Mouse (Mus musculus): Measurements from ENCODE around the gene Cldn14. TPM values are rescaled to one million over a fixed set of nuclear protein-coding genes. Genes with fewer than 3 reads are reported as not detected.

Gene Cldn14
- polyA plus RNA-seq, 1 experiment: 4.1 TPM

DNA sequence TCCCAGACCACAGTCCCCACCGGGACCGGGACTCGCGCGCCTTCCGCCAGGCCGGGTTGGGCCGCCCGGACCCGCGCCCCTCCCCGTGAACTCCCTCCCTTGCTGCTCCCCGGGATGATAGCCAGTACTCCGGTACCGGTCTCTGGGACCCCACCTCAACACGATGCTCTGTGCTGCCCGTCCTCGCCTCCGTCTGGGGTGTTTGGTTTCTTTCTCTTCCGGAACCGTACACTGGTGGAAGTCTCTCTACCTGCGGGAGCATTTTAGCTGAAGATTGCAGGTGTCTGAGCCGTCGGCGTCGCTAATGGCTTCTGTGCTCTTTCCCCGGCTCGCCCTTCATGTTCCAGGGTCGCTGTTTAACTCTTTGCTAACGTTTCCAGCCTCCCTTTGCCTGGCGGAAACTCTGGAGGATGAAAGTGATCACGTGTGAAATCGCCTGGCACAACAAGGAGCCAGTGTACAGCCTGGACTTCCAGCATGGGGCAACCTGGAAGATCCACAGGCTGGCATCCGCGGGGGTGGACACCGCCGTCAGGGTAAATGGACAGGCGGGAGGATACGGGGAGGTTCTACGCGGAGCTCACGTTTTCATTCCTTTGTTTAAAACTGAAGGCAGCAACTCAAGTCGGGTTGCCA is 124.4 kb downstream of the Cldn14 start:
- no peaks in the 10 kb centered on the region for H3K4me1 ChIP-seq (ENCODE audit: control insufficient read depth, insufficient read depth, low read length)
- peak overlapping the region; percentile 46 for H3K4me3 ChIP-seq (ENCODE audit: insufficient read depth, low read length)
- no peak overlapping the region for H3K27ac ChIP-seq (ENCODE audit: insufficient read depth, low read length)
- TF ChIP-seq POLR2A (IDR thresholded peaks at IDR 0.05; ENCODE audit: extremely low read depth, insufficient read depth, low read length): no peak
- no peak for TF ChIP-seq CTCF (IDR thresholded peaks at IDR 0.05; ENCODE audit: extremely low read depth, insufficient read depth, low read length)

DNA sequence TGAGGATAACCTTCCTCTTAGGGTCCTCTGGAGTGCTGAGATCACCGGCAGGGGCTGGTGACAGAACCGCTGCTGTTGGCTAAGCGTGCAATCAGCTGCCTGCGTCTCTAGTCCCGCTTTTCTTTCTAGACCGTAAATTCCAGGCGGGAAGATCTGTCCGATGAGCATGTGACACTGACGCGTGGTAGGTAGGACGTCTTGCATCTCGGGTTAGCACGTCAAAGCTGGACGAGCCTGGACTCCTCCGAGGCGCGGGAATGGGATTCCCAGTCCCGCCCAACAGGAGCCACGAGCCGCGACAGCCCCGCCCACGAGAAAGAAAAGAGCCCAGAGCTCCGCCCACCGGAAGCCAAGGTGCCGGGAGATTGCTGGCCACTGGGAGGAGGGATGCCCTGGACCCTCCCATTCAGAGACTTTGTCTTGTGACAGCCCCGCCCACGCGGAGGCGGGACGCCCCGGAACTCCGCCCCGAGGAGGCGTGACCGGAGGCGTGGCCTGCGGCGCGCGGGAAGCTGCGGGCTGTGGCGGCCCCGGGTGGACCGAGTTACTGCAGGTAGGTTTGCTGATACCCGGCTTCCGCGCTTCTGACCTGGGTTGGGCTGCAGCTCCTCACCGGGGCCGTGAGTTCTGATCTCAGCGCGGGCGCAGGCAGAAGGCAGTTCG is 125.1 kb downstream of the Cldn14 start, which contains the start of gene Chaf1b:
Gene Chaf1b, plus strand, starts transcription at position 479 of the 663 bp plus-strand sequence.
- H3K4me3 ChIP-seq (ENCODE audit: insufficient read depth, low read length): peak within 1 kb of the TSS; percentile 46
- TF ChIP-seq CTCF (IDR thresholded peaks at IDR 0.05; ENCODE audit: extremely low read depth, insufficient read depth, low read length) (no peak), POLR2A (IDR thresholded peaks at IDR 0.05; ENCODE audit: extremely low read depth, insufficient read depth, low read length) (no peak)
- no peak within 1 kb of the TSS for H3K27ac ChIP-seq (ENCODE audit: insufficient read depth, low read length)
- no peaks in the 10 kb centered on the region for H3K4me1 ChIP-seq (ENCODE audit: control insufficient read depth, insufficient read depth, low read length)

DNA sequence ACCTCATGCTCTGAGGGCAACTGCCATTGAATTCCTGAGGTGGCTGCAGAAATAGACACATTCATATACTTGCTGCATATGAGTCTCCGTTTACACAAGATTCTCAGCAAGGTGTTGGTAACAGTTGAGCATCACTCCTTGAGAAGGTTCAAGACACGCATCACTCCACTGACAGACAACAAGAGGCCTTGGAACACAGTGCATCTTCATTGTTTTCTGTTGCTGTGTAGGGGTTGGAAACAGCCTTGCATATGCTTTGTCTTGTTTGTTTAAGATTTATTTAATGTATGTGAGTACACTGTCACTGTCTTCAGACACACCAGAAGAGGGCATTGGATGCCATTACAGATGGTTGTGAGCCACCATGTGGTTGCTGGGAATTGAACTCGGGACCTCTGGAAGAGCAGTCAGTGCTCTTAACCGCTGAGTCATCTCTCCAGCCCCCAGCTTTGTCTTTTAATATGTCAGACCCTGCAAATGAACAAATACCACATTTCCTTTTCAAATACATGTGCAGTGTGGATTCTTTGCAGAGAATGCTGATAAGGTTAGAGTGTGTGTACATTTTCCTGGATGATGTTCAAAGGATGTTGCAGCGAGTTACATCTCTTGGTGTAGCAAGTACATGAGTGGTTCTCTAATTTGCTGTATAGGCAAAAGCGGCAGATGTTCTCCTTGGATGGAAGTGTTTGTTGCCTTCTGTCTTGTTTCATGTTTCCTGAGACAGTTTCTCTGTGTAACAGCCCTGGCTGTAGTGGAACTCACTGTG is 130.8 kb downstream of the Cldn14 start:
- TF ChIP-seq POLR2A (IDR thresholded peaks at IDR 0.05; ENCODE audit: extremely low read depth, insufficient read depth, low read length): no peak
- TF ChIP-seq CTCF (IDR thresholded peaks at IDR 0.05; ENCODE audit: extremely low read depth, insufficient read depth, low read length): no peak
- no peak overlapping the region for H3K4me3 ChIP-seq (ENCODE audit: insufficient read depth, low read length)
- H3K27ac ChIP-seq (ENCODE audit: insufficient read depth, low read length): no peak overlapping the region
- H3K4me1 ChIP-seq (ENCODE audit: control insufficient read depth, insufficient read depth, low read length): no peaks in the 10 kb centered on the region

DNA sequence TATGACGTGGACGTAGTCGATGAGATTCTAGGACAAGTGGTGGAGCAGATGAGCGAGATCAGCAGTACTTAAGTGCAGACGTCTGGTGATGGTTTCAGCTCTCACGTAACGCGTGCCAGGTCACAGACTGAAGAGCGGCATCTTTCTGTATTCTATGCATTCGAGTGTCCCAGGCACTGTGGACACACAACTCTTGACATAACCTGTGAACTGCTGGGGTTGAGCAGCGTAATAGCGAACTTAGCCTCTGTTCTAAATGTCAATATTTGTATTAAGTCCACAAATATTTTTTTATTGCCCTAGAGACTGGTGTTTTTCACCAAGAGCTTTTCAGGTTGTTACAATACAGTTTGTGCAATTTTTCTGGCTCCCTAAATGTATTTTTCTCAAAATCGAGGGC is 133.8 kb downstream of the Cldn14 start:
- H3K4me3 ChIP-seq (ENCODE audit: insufficient read depth, low read length): no peak overlapping the region
- no peak overlapping the region for H3K27ac ChIP-seq (ENCODE audit: insufficient read depth, low read length)
- TF ChIP-seq CTCF (IDR thresholded peaks at IDR 0.05; ENCODE audit: extremely low read depth, insufficient read depth, low read length) (no peak), POLR2A (IDR thresholded peaks at IDR 0.05; ENCODE audit: extremely low read depth, insufficient read depth, low read length) (no peak)
- no peaks in the 10 kb centered on the region for H3K4me1 ChIP-seq (ENCODE audit: control insufficient read depth, insufficient read depth, low read length)

Other genes with a start within 250 kb of the Cldn14 start
- 19.6 and 22.0 TPM in 2 replicates for gene Morc3, start 176.7 kb downstream of the Cldn14 start, polyA plus RNA-seq (2012; rRNA removed)
- gene Chaf1b, start 124.9 kb downstream of the Cldn14 start, polyA plus RNA-seq (2012; rRNA removed): 0.74 and 0.96 TPM in 2 replicates
- 0.09 TPM in 1 of 2 replicates, not detected in the other for gene Sim2, start 76.1 kb upstream of the Cldn14 start, polyA plus RNA-seq (2012; rRNA removed)

All from cortical plate, adult 2 months (tissue).